Mouse (Mus musculus): ENCODE data around the gene Efcab8. TPM values are rescaled to one million over a fixed set of nuclear protein-coding genes. Genes with fewer than 3 reads are reported as not detected.

The Efcab8 gene
- polyA plus RNA-seq, 1 experiment from 2014 or later = 0.06 TPM

Other genes starting within 250 kb of the Efcab8 start
- gene Nol4l, start 250.0 kb upstream of the Efcab8 start, polyA plus RNA-seq (2016; fragmentation: Nextera tagmentation; extraction: Ambion mirVana) = 15.8 and 17.2 TPM in 2 replicates
- gene Commd7, start 147.2 kb upstream of the Efcab8 start, polyA plus RNA-seq (2016; fragmentation: Nextera tagmentation; extraction: Ambion mirVana) = 73.9 and 74.4 TPM in 2 replicates
- 26.1 and 26.2 TPM in 2 replicates for gene Dnmt3b, start 130.5 kb upstream of the Efcab8 start, polyA plus RNA-seq (2016; fragmentation: Nextera tagmentation; extraction: Ambion mirVana)
- gene Dnmt3c, start 83.3 kb upstream of the Efcab8 start, polyA plus RNA-seq (2016; fragmentation: Nextera tagmentation; extraction: Ambion mirVana) = not detected in 2 replicates
- 256 and 264 TPM in 2 replicates for gene Mapre1, start 38.7 kb upstream of the Efcab8 start, polyA plus RNA-seq (2016; fragmentation: Nextera tagmentation; extraction: Ambion mirVana)
- not detected in 2 replicates for gene Sun5, start 91.2 kb downstream of the Efcab8 start, polyA plus RNA-seq (2016; fragmentation: Nextera tagmentation; extraction: Ambion mirVana)
- gene Bpifb2, start 95.1 kb downstream of the Efcab8 start, polyA plus RNA-seq (2016; fragmentation: Nextera tagmentation; extraction: Ambion mirVana) = not detected in 2 replicates
- gene Bpifb6, start 120.5 kb downstream of the Efcab8 start, polyA plus RNA-seq (2016; fragmentation: Nextera tagmentation; extraction: Ambion mirVana) = not detected in 2 replicates
- not detected in 2 replicates for gene Bpifb3, start 138.3 kb downstream of the Efcab8 start, polyA plus RNA-seq (2016; fragmentation: Nextera tagmentation; extraction: Ambion mirVana)
- not detected in 2 replicates for gene Bpifb4, start 158.3 kb downstream of the Efcab8 start, polyA plus RNA-seq (2016; fragmentation: Nextera tagmentation; extraction: Ambion mirVana)
- not detected in 2 replicates for gene Bpifa6, start 195.0 kb downstream of the Efcab8 start, polyA plus RNA-seq (2016; fragmentation: Nextera tagmentation; extraction: Ambion mirVana)
- not detected in 2 replicates for gene Bpifa2, start 228.3 kb downstream of the Efcab8 start, polyA plus RNA-seq (2016; fragmentation: Nextera tagmentation; extraction: Ambion mirVana)

All from limb, embryonic 10.5 days (tissue).